Mouse (Mus musculus) thymus, postnatal 4 days (tissue): ENCODE data around the gene Dusp3.

Source experiments
- DNase-seq: peaks from one replicate; pipeline ENCODE4 v3.0.0; 2021

Gene Dusp3

GRCm38 (mm10) chr11:101973496-101973895 is 13.3 kb downstream of the Dusp3 start:
- no peak for DNase-seq

DNA sequence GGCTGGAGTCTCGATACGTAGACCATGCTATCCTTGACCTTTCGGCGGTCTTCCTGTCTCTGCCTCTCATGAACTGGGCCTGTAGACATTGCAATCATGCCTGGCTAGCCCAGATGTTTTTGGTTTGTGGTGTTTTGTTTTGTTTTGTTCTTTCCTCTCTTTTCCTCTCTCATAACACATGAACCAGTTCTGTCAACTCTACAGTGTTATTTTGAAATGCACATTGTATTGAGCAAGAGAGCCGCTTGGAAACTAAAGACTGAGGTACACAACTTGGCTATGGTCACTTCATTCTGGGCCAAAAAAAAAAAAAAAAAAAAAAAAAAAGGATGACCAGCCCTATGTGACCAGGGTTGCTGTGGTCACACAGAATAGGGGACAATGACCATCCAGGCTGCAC is 14.2 kb downstream of the Dusp3 start:
- DNase-seq = no peak

GRCm38 (mm10) chr11:101972097-101972496 is 14.7 kb downstream of the Dusp3 start:
- no peak for DNase-seq

- peak; percentile 72 for DNase-seq
Observed at GRCm38 (mm10) chr11:101971410-101971809, 15.4 kb downstream of the Dusp3 start.

- no peak for DNase-seq
Observed at GRCm38 (mm10) chr11:101969835-101970234, 17.0 kb downstream of the Dusp3 start.

GRCm38 (mm10) chr11:101968791-101969190 is 18.0 kb downstream of the Dusp3 start:
- peak; percentile 77 for DNase-seq

DNA sequence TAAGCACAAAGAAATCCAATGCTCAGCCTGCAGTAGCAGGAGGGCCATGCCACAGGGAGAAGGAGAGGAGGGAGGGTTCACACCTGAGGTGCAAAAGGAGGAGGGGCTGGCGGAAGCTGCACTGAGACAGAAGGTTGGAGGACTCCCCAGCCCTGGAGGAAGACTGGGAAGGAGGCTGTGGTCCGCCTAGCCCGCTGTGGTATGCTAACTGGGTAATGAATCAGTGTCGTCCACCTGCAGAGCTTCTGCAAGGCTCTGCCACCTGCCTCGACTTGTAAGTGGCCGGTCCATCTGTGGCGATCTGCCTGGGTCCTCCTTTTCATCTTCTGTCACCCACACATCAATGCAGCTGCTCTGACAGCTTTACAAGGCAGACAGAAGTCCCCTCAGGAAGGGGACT is 18.5 kb downstream of the Dusp3 start:
- DNase-seq = no peak

DNA sequence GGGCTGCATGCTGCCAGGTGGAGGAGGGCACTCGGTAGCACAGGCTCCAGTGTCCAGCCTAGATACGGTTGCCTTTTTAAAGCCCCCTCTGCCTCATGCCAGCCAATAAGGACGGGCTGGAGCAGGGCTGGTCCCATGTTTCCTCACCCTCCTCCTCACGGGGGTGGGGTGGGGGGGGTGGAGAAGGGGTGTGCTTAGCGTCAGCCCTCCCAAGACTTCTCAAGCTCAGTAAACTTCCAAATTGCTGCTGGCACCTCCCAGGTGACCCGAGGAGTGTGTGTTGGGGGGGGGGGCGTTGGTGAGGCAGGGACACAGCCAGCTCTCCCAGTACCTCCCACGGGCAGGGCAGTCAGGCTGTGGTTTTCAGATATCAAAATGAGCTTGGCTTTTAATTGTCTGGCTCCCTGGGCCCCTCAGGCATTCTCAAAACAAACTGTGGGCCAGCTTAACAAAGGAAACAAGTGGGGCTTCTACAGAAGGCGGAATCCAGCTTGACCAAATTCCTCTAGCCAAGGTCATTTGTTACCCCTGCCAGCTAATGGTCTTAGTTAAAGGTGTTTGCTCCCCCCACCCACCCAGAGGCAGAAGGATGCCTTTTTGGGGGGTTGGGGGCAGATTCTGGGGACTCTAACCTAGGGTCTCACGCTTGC is 19.7 kb downstream of the Dusp3 start, which contains the start of gene Sost:
Gene Sost (minus strand): TSS at position 51 of the 650 bp plus-strand sequence.
- no peak for DNase-seq

GRCm38 (mm10) chr11:101965553-101965952 is 21.3 kb downstream of the Dusp3 start:
- DNase-seq = no peak

DNA sequence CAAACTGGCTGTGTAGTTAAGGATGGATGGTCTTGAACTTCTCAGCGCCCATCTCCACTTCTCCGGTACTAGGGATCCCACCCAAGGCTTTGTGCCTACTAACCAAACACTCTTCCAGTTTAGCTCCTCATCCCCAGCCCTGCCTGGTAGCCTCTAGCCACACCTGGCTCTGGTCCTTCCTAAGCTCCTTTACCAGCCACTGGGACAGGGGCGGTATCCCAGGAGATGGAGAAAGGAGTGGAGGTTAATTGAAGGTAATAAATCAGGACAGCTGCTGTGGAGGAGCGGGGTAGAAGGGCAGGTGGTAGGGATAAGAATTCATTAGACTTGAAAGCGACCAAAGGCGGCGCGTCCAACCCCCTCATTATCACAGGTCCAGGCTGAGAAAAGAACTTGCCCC is 22.2 kb downstream of the Dusp3 start:
- no peak for DNase-seq

- peak; percentile 36 for DNase-seq
Observed at GRCm38 (mm10) chr11:101963473-101964291, 23.1 kb downstream of the Dusp3 start.

DNA sequence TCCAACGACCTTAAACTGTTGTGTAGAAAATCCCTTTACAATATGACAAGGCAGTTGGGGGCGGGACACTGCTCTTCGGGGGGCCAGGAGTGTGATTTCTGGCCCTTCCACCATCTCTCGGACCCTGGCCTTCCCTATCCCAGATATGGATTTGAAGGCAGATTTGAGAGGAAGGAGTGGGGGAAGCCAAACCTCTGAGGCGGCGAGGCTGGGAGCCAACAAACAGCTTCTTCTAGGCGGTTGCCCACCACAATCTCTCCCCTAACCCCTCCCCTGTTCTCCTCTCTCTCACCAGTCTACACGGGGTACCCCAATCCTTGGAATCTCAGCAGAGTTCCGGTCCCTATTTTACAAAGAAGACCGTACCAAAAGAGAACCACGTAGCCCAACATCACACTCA is 23.8 kb downstream of the Dusp3 start:
- DNase-seq = no peak

DNA sequence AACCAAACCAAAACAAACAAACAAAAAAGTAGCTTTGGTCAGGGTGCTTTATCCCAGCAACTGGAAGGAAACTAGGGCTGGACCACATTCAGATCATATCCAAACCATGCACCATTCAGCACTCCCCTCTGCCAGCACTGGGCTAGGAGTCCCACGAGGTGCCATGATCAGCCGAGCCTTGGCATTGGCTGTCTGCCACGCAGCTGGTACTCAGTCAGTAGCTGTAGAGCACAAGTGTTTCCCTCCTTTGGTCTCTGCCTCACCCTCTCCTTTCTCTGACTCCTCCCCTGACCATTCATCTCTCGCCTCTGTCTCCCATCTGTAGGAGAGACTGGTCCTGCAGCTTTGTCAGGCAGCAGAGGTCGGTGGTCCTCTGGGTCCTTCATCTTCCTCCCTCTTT is 29.3 kb downstream of the Dusp3 start:
- DNase-seq = no peak

- DNase-seq = no peak
Observed at GRCm38 (mm10) chr11:101953441-101953840, 33.4 kb downstream of the Dusp3 start.

DNA sequence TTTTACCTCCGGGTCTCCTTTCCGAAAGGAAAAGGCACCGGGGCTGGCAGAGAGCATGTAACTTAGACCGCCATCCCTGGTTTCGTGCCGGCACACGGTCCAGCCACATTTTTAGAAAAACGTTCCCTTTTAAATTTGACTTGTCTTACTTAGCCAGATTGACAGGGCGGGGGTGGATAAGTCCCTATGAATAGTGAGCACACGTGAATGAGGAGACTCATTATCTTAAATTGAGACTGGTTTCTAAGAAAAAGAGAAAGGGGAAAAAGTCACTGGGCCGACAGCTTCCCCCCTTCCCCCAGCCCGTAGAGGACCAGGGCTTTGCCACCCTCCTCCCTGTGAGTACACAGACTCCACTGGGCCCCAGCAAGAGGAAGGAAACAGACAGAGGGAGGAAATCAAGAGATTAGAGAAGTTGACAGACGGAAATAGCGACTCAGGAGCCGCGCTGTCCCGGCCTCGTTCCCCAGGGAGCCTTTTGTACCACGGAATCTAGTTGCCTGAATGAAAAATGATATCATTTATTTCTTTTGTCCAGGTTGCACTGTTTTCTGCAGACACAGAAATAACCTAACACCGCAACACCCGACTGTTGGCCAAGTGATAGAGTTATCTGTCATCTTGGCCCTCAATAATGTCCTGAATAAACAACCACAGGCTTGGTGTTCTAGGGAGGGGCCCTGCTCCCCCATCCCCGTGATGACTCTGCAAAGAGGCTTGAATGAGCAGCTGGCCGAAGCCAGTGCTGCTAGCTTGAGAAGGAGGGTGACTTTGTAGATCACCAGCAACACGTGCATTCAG is 34.1 kb downstream of the Dusp3 start:
- DNase-seq = no peak

DNA sequence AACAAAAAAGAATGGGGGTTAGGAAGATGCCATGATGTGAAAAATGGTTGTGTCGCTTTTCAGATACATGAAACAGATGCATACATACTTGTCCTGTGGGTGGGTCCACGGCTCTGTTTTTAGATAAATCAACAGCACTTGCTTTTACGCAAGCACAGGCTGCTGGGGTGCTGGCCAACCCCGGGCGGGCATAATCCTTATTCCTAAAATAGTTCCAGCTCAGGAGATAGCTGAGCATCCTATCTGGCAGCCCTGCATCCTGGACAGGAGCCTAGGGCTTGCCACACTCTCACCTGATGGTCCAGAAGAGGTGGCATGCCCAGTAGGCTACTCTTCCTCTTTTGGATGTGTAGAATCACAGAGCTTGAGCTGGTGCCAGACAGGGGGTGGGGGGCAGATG is 36.8 kb downstream of the Dusp3 start:
- DNase-seq = no peak

- peak; percentile 26 for DNase-seq
Observed at GRCm38 (mm10) chr11:101946525-101946924, 40.3 kb downstream of the Dusp3 start.

- no peak for DNase-seq
Observed at GRCm38 (mm10) chr11:101943055-101943454, 43.8 kb downstream of the Dusp3 start.

DNA sequence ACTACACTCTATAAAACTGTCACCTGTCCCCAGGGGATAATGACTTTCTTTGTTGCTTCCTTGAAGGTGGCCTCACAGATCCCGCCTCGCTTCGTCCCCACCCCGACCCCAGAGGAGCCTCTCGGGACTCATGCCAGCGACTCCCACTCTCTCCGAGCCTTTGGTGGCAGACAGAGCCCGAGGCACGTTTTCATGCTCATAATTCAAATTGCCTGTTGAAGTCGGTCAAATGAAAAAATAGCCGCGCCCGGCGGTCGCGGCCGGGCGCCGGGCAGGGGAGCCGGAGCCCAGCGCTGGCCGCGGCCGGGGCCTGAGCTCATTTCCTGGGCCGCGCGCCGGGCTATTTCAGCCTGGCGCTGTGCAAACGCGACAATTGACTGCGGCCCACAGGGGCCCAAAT is 49.7 kb downstream of the Dusp3 start:
- no peak for DNase-seq

GRCm38 (mm10) chr11:101936421-101936820 is 50.4 kb downstream of the Dusp3 start:
- DNase-seq = no peak

DNA sequence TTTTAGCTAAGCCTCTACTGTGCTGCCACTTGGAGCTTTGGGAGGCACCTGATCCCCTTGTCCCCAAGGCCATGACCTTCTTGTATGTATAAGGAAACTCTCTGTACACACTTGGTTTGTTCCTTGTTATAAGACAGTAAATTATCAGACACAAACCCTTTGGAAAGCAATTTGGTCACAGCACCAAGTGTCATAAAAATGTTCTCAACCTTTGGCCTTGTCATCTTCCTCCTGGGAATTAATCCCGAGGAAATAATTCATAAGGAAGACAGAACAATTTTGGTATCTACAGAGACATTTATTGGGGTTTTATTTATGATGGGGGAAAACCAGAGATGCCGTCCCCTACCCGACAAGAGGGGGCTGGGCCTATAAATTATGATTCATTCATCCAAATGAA is 51.1 kb downstream of the Dusp3 start:
- DNase-seq = no peak

GRCm38 (mm10) chr11:101931978-101932377 is 54.8 kb downstream of the Dusp3 start:
- DNase-seq = no peak

GRCm38 (mm10) chr11:101928030-101928762 is 58.6 kb downstream of the Dusp3 start:
- DNase-seq = peak; percentile 71
